Mouse (Mus musculus) left cerebral cortex, postnatal 4 days (tissue): ENCODE measurements at regions not wholly inside any gene's neighbourhood (a gene's known extent, or its start where the extent isn't known, plus 50 kb on each side); places are given as distances from the start of the nearest gene placed in this dataset.

Experiments used
- DNase-seq: peaks from one replicate; pipeline ENCODE4 v3.0.0-alpha.2; 2022
- intact Hi-C: fragments of 180-260 bp; cut with DNase I; formaldehyde crosslinking; loops from one replicate; pipeline ENCODE4 v1.15.1; 2025

DNA sequence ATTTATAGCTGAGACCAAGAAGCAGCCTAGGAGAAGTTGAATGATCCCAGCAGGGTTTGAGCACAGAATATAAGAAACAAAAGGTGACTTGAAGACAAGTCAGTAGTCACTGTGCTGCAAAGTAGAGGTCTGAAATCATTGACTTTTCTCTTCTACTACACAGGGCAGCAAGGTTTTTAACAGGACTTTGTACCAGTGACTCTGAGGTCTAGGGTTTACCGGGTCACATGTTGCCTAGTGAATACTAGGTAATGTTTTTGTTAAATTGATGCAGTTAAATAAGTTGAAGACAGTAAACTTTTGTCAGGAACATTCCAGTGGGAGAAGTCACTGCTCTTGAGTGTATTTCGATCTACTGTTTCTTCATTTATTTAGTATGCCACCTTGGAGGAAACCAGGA, 433.4 kb downstream of the 1700129C05Rik start:
- no peak for DNase-seq
- intact Hi-C loops: loop anchor here (10.0 kb wide), 1 partner anchor 674 kb away; no protein-coding TSS in a partner anchor

- intact Hi-C loops: loop anchor here (10.0 kb wide), 1 partner anchor 667 kb away; no protein-coding TSS in a partner anchor
- DNase-seq: peak; percentile 70
Observed at GRCm38 (mm10) chr14:58701765-58702164, 440.9 kb downstream of the 1700129C05Rik start.

DNA sequence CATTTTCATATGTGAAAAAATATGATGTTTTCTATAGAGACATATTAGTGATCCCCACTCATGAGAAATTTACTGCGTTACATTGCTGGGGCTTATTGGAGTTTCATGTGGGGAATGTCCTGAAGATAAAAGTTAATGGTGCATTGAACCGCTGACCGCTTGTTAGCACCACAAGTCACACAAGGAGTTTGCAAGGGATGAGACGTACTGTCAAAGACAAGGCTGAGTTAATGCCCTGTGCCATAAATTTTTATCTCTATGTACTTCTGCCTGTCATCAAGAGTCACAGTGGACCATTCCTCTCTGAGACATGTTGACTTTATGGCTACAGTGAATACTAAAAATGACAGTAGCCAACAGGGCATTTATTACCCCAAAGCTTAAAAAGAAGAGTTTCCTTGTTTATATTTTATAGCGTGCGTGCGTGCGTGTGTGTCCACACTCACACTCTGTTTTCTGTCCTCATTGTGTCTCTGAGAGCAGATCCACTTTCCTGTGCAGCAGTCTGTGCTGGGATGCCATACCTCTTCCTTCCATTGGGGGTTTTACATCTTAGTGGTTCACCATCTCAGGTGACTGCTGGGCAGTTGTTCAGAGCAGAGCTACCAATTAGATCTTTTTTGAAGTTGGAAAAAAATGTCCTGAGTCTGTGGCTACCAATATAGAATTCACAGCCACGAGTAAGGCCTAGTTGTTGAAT, 451.4 kb downstream of the 1700129C05Rik start:
- intact Hi-C loops: no loop called here
- DNase-seq: no peak

DNA sequence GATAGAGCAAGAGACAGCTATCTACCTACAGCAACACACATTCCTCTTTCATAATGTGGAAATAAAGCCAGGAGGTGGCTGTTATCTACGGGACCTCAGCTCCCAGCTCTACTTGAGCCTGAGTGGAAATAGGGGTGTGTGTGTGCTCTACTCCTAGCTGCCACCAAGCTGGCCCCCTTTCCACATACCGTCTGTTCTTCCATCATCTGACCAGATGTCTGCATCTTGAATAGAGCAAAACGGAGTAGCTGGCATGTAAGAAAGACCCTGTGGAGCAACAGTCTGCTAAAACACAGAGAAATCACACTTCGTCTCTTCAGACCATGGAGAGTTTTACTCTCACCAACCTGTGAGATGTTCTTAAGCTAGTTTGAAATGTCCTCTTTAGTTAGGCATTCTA, 454.9 kb downstream of the 1700129C05Rik start:
- intact Hi-C loops: no loop called here
- DNase-seq: peak; percentile 51

GRCm38 (mm10) chr14:58678781-58679180, 463.9 kb downstream of the 1700129C05Rik start:
- intact Hi-C loops: no loop called here
- DNase-seq: peak; percentile 60

DNA sequence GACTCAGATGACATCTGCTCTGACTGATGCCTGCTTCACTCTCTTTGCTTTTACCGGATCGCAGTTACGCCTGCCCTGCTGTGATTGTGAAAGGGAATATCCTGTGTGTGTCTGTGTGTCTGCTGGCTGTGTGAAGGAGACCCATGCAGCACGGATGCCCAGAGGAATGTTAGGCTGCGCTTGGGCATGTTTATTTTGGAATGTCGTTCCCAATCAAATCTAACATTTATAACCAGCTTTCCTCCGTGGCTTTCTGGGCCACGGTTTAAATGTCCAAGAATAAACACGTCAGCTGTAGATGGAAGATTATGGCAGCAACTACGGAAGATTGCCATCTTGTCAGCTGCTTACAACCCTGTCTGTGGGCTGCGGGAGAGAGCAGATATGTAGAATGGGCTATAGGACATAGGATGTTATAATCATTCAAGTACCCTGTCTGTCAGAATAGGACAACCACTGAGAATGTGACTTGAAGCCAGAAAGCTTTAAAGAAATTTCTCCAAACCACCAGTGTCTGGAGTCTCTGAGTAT, 464.5 kb downstream of the 1700129C05Rik start:
- DNase-seq: peak; percentile 6
- intact Hi-C loops: no loop called here

DNA sequence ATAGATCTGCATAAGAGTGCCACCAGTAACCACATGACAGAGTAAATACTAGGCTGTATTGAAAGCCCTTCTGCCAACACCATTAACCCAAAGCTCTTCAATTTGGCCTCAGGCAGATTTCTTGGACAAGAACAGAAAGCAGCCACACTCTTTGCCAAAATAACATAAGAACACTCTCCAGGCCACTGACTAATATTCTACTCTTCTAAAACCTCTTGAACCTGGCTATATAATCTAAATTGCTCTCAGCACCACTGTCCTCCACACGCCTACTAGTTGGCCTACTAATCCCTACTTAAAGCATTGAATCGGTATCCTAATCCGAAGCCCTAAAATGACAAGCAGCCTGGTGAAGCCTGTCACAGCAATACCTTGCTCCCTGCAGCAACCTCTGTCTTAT, 467.5 kb downstream of the 1700129C05Rik start:
- intact Hi-C loops: no loop called here
- no peak for DNase-seq

GRCm38 (mm10) chr14:58663946-58664345, 478.7 kb downstream of the 1700129C05Rik start:
- DNase-seq: peak; percentile 29
- intact Hi-C loops: no loop called here

DNA sequence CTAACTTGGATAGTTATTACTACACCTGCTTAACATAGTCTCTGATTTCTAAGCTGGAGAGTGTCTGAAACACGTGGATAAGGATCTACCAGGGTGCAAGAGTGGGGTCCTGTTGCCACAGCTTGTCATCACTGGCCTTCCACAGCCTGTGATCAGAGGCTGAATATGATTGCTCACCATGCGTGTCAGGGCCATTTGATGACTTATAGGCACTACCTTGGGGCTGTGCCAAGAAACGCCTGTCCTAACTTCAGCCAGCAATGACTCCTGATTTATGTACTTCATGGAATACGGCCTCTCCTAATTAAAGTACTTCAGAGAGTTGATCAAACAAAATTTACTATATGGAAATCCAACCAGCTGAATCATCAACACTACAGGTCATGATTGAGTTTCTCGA, 480.1 kb downstream of the 1700129C05Rik start:
- no peak for DNase-seq
- intact Hi-C loops: no loop called here

GRCm38 (mm10) chr14:58661416-58661815, 481.3 kb downstream of the 1700129C05Rik start:
- intact Hi-C loops: no loop called here
- no peak for DNase-seq

DNA sequence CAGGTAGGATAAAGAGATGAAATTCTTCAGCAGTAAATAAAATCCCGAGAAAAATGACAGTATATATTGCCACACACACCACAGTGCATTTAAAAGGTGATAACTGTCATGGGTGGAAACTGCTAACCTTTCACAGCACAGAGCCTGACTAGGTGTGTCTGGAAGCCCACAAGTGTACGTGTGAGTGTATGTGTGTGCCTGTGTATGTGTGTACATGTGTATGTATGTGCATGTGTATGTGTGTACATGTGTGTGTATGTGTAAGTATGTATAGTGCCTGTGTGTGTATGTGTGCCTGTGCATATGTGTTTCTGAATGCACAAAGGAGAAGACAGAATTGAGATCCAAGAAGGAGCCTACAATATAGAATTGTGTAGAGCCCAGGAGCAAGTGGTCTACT, 485.4 kb downstream of the 1700129C05Rik start:
- no peak for DNase-seq
- intact Hi-C loops: no loop called here

DNA sequence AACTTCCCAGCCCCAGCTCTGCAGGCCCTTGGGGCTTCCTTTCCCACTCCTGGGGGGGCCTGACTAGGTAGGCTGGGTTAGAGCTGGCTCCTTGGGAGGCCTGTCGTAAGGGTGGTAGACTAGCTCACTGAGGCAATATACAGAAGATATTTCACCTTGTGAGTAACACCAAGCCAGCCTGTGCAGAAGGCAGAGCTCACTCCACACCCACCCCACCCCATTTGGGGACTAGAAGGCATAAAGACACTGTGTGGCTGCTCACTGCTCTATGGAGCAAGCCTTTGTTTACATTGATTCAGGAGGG, 485.8 kb downstream of the 1700129C05Rik start:
- intact Hi-C loops: no loop called here
- DNase-seq: no peak

GRCm38 (mm10) chr14:58656212-58656934, 486.3 kb downstream of the 1700129C05Rik start:
- no peak for DNase-seq

DNA sequence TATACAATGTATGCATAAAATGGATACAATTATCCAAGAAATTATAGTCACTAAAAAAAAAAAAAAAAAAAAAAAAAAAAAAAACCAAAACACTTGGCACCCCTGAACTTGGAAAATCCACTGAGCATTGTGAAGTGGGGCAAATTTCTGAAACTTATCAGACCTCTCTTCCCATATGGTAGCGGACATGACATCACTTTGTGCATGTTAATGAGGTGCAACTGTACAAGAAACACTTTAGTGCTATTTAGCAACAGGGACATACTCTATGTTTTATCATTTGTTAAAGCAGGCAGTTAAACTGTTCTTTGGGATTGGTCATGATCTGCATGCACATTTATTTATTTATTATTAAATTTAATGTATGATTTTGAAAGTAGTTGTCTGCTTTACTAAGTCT, 489.7 kb downstream of the 1700129C05Rik start:
- no peak for DNase-seq
- intact Hi-C loops: no loop called here

More at GRCm38 (mm10) chr14:58656212-58656934, 486.3 kb downstream of the 1700129C05Rik start:
- intact Hi-C loops: no loop called here

GRCm38 (mm10) chr14:58652004-58652403, 490.7 kb downstream of the 1700129C05Rik start:
- intact Hi-C loops: no loop called here
- no peak for DNase-seq

DNA sequence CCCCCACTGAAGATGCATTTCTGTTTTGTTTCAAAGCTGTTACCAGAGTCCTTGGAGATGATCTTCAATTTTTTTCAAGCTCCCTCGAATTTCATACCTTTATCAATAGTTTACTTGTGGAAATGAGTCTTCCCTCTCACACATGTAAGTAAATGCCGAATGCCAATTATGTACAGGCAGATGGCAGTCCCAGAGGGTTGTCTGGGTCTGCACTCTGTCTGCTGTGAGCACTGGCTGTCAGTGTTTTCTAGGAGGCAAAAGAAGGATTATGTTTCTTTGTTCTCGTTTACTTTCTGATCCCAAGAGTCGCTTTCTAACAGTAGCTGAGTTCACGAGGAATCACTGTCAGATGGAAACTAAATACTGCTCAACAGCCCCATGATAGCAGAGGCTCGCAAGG, 491.5 kb downstream of the 1700129C05Rik start:
- intact Hi-C loops: no loop called here
- no peak for DNase-seq

DNA sequence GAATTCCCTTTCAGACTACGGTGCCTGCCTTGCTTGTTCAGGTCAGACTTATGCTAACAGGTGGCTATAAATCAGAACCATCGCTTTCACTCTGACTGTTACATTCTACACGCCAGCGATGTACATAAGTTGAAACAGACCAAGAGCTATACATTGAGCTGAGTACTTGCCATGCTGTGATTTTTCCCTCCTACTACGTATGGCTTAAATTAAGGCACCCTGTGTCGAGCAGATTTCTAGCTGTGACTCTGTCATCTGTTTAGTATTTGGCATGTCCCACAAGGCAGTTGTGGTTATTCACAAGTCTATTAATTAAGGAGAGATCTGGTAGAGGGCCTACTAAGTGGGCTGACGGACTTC, 504.4 kb downstream of the 1700129C05Rik start:
- DNase-seq: no peak
- intact Hi-C loops: no loop called here

GRCm38 (mm10) chr14:58637405-58638336, 505.0 kb downstream of the 1700129C05Rik start:
- no peak for DNase-seq
- intact Hi-C loops: no loop called here

GRCm38 (mm10) chr14:58631221-58631620, 511.5 kb downstream of the 1700129C05Rik start:
- no peak for DNase-seq
- intact Hi-C loops: no loop called here

DNA sequence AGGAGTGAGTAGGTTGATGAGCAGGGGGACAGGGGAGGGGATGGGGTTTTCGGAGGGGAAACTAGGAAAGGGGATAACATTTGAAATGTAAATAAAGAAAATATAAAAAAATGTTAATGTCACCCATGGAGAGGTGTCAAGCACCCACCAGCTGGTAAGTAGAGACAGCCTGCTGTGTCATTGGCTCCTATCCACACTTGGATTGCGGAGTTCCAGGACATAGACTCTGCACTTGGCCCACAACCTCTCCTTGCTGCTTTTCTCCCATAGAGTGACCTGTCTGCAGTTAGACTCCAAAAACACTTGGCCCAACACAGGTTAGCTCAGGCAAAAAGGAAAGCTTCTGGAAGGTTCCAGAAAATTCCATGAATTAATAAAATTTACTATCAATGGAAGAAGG, 514.4 kb downstream of the 1700129C05Rik start:
- intact Hi-C loops: no loop called here
- DNase-seq: no peak
